Mouse (Mus musculus): ENCODE results near the gene Gm30191.
"Not testable (repeated sequence)": the region's sequence is repeated elsewhere in the genome, so short reads cannot be mapped to it uniquely, and the experiment has no call there.

Gene Gm30191

GRCm38 (mm10) chr4:134250930-134251240, 4.2 kb downstream of the Gm30191 start:
- in situ Hi-C loops (cut with MboI; ENCODE audit: low pct_unique_long_range_greater_than_20kb in 1 of 2, low sequenced_read_pairs in 2 of 2, unreplicated experiment in 1 of 2) = no loop called here

- in situ Hi-C loops (cut with MboI; ENCODE audit: low pct_unique_long_range_greater_than_20kb in 1 of 2, low sequenced_read_pairs in 2 of 2, unreplicated experiment in 1 of 2) = no loop called here
Measured at GRCm38 (mm10) chr4:134251241-134252130, 4.8 kb downstream of the Gm30191 start.

GRCm38 (mm10) chr4:134252131-134252910, 5.6 kb downstream of the Gm30191 start:
- in situ Hi-C loops (cut with MboI; ENCODE audit: low pct_unique_long_range_greater_than_20kb in 1 of 2, low sequenced_read_pairs in 2 of 2, unreplicated experiment in 1 of 2) = no loop called here

- in situ Hi-C loops (cut with MboI; ENCODE audit: low pct_unique_long_range_greater_than_20kb in 1 of 2, low sequenced_read_pairs in 2 of 2, unreplicated experiment in 1 of 2) = no loop called here
Measured at GRCm38 (mm10) chr4:134252911-134253721, 6.4 kb downstream of the Gm30191 start.

GRCm38 (mm10) chr4:134253722-134254324, 7.1 kb downstream of the Gm30191 start, which contains the start of gene Grrp1:
Gene Grrp1 (minus strand): TSS chr4:134254106.
- in situ Hi-C loops (cut with MboI; ENCODE audit: low pct_unique_long_range_greater_than_20kb in 1 of 2, low sequenced_read_pairs in 2 of 2, unreplicated experiment in 1 of 2) = no loop called here

GRCm38 (mm10) chr4:134254835-134255234, 8.1 kb downstream of the Gm30191 start:
- in situ Hi-C loops (cut with MboI; ENCODE audit: low pct_unique_long_range_greater_than_20kb in 1 of 2, low sequenced_read_pairs in 2 of 2, unreplicated experiment in 1 of 2) = no loop called here

GRCm38 (mm10) chr4:134255854-134256253, 9.1 kb downstream of the Gm30191 start:
- in situ Hi-C loops (cut with MboI; ENCODE audit: low pct_unique_long_range_greater_than_20kb in 1 of 2, low sequenced_read_pairs in 2 of 2, unreplicated experiment in 1 of 2) = no loop called here

GRCm38 (mm10) chr4:134256407-134257197, 9.9 kb downstream of the Gm30191 start:
- in situ Hi-C loops (cut with MboI; ENCODE audit: low pct_unique_long_range_greater_than_20kb in 1 of 2, low sequenced_read_pairs in 2 of 2, unreplicated experiment in 1 of 2) = no loop called here

GRCm38 (mm10) chr4:134257198-134258009, 10.7 kb downstream of the Gm30191 start:
- in situ Hi-C loops (cut with MboI; ENCODE audit: low pct_unique_long_range_greater_than_20kb in 1 of 2, low sequenced_read_pairs in 2 of 2, unreplicated experiment in 1 of 2) = no loop called here

- in situ Hi-C loops (cut with MboI; ENCODE audit: low pct_unique_long_range_greater_than_20kb in 1 of 2, low sequenced_read_pairs in 2 of 2, unreplicated experiment in 1 of 2) = no loop called here
Measured at GRCm38 (mm10) chr4:134258354-134258753, 11.6 kb downstream of the Gm30191 start.

- in situ Hi-C loops (cut with MboI; ENCODE audit: low pct_unique_long_range_greater_than_20kb in 1 of 2, low sequenced_read_pairs in 2 of 2, unreplicated experiment in 1 of 2) = no loop called here
Measured at GRCm38 (mm10) chr4:134263191-134263590, 16.5 kb downstream of the Gm30191 start.

- in situ Hi-C loops (cut with MboI; ENCODE audit: low pct_unique_long_range_greater_than_20kb in 1 of 2, low sequenced_read_pairs in 2 of 2, unreplicated experiment in 1 of 2) = no loop called here
Measured at GRCm38 (mm10) chr4:134265860-134266585, 19.3 kb downstream of the Gm30191 start.

GRCm38 (mm10) chr4:134268102-134268655, 21.4 kb downstream of the Gm30191 start:
- in situ Hi-C loops (cut with MboI; ENCODE audit: low pct_unique_long_range_greater_than_20kb in 1 of 2, low sequenced_read_pairs in 2 of 2, unreplicated experiment in 1 of 2) = no loop called here

- in situ Hi-C loops (cut with MboI; ENCODE audit: low pct_unique_long_range_greater_than_20kb in 1 of 2, low sequenced_read_pairs in 2 of 2, unreplicated experiment in 1 of 2) = not testable (repeated sequence)
Measured at GRCm38 (mm10) chr4:134269622-134270021, 22.9 kb downstream of the Gm30191 start.

- in situ Hi-C loops (cut with MboI; ENCODE audit: low pct_unique_long_range_greater_than_20kb in 1 of 2, low sequenced_read_pairs in 2 of 2, unreplicated experiment in 1 of 2) = no loop called here
Measured at GRCm38 (mm10) chr4:134271979-134272378, 25.2 kb downstream of the Gm30191 start.

- in situ Hi-C loops (cut with MboI; ENCODE audit: low pct_unique_long_range_greater_than_20kb in 1 of 2, low sequenced_read_pairs in 2 of 2, unreplicated experiment in 1 of 2) = no loop called here
Measured at GRCm38 (mm10) chr4:134272731-134273416, 26.1 kb downstream of the Gm30191 start.

Measured in mouse embryonic stem cell (cell line).